Mouse (Mus musculus) forebrain, embryonic 16.5 days (tissue): Measurements from ENCODE around the gene Erc2. TPM values are rescaled to one million over a fixed set of nuclear protein-coding genes. Genes with fewer than 3 reads are reported as not detected.

Experiments used
- ATAC-seq: fragments of 200-750 bp; cut with Nextera tagmentation; 2 replicates; pipeline ENCODE4 v1.8.0; 2017; ENCODE audit warnings: mild to moderate bottlenecking, moderate library complexity
- H3K27ac ChIP-seq: fragments of 300-500 bp; sonication (generic); 2 replicates; pipeline ENCODE4 v1.5.1; 2014; ENCODE audit warnings: low read length, control low read depth
- H3K27me3 ChIP-seq: fragments of 300-500 bp; sonication (generic); replicated peaks from 2 replicates; pipeline ENCODE4 v1.6.1; 2014; ENCODE audit warnings: low read length; ENCODE audit not compliant: control insufficient read depth, insufficient read depth
- H3K36me3 ChIP-seq: fragments of 300-500 bp; sonication (generic); 2 replicates; pipeline ENCODE4 v1.6.1; 2014; ENCODE audit not compliant: control insufficient read depth, insufficient read depth
- H3K4me1 ChIP-seq: fragments of 300-500 bp; sonication (generic); replicated peaks from 2 replicates; pipeline ENCODE4 v1.6.1; 2014; ENCODE audit warnings: low read length; ENCODE audit not compliant: control insufficient read depth, insufficient read depth
- H3K4me2 ChIP-seq: fragments of 300-500 bp; sonication (generic); 2 replicates; pipeline ENCODE4 v1.6.1; 2014; ENCODE audit warnings: mild to moderate bottlenecking, low read length, control low read depth
- H3K4me3 ChIP-seq: fragments of 300-500 bp; sonication (generic); replicated peaks from 2 replicates; pipeline ENCODE4 v1.5.1; 2014; ENCODE audit warnings: mild to moderate bottlenecking, low read length, control low read depth
- H3K9ac ChIP-seq: fragments of 300-500 bp; sonication (generic); replicated peaks from 2 replicates; pipeline ENCODE4 v1.6.1; 2014; ENCODE audit warnings: low read depth, low read length, control low read depth
- H3K9me3 ChIP-seq: fragments of 300-500 bp; sonication (generic); 2 replicates; pipeline ENCODE4 v1.6.1; 2016; ENCODE audit warnings: low read length; ENCODE audit not compliant: control insufficient read depth
- WGBS: fragments of 180-500 bp; shearing (Covaris S2); extraction: QIAGEN DNeasy Blood & Tissue Kit; methylation state at CpG from one replicate; pipeline ENCODE4 v1.1.7; 2014; 5-methylcytosine and 5-hydroxymethylcytosine counted together
- polyA plus RNA-seq: library from polyadenylated mRNA; unstranded; fragments of >200 nt; fragmentation: Nextera tagmentation; extraction: Ambion mirVana; gene quantifications from 2 replicates; pipeline ENCODE4 v1.2.1, GENCODE M21; 2015

Erc2 gene
- polyA plus RNA-seq, 1 experiment from 2014 or later = 78.0 TPM

DNA sequence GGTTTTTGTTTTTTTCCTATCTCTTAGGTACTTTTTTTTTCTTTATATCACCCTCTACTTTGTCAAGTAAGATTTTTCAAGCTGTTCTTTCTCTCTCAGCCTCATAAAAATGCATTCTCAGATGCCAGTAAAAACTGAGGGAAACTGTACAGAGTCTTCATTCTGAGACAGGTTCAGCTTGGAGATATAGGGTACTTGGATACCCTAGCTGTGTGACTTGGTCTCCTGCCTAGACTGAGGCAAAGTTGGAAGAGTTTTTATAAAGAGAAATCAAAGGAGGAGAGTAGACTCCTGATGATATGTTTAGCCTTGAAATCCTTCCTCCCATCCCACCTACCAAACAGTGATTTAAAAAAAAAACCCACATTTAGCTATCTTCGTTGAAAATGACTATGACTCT is 651.4 kb downstream of the Erc2 start:
- no peaks in the 10 kb centered on the region for H3K27me3 ChIP-seq
- 92% methylated on average over 1 of the region's 1 CpGs for WGBS

DNA sequence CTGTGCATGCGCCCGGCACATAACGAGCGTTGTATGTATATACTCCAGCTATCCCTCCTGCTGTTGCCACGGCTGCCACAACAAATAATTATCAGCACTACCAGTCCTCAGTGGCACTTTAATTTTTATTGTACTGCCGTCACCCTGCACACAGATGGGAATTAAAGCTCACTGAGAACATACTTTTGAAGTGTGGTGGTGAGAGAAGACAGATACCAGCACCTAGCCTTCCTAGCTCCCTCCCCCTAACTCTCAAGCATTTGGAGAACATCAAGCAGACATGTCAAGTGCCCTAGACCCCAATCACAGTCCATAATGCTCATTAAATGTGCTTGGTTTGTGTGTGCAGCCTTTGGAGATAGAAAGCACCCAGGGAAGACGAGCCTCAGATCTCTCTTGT is 652.6 kb downstream of the Erc2 start:
- H3K4me2 ChIP-seq = no peak overlapping the region
- no peaks in the 10 kb centered on the region for H3K36me3 ChIP-seq
- H3K4me1 ChIP-seq = no peaks in the 10 kb centered on the region
- H3K27me3 ChIP-seq = no peaks in the 10 kb centered on the region
- WGBS = 42% methylated on average over 7 of the region's 7 CpGs
- H3K27ac ChIP-seq = no peak overlapping the region
- no peaks in the 10 kb centered on the region for H3K9me3 ChIP-seq
- no peak overlapping the region for H3K4me3 ChIP-seq
- H3K9ac ChIP-seq = no peak overlapping the region
- ATAC-seq = no peak

More for the DNA sequence above, 651.4 kb downstream of the Erc2 start:
- ATAC-seq = no peak
- Histone ChIP-seq H3K9me3 (no peaks in the 10 kb centered on the region), H3K4me3 (no peak overlapping the region), H3K27ac (no peak overlapping the region), H3K36me3 (no peaks in the 10 kb centered on the region), H3K9ac (no peak overlapping the region), H3K4me2 (no peak overlapping the region), H3K4me1 (no peaks in the 10 kb centered on the region)

DNA sequence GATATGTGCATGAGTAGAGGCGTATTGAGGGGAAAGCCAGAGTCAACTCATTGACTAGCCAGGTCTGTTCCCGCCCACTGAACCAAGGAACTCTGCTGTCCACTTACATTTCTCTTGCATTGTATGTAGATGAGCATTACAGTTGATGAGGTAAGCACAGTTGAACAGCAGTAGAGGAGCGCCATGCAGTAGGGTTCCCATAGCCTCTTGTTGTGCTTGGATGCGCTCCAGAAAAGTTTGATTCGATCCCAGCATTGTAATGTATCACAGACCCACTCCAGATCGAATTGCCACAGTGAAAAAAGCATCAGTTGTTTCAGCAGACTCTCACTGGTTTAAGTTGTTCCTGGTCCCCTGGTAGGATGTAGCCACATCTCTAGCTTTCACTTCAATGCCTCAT is 656.7 kb downstream of the Erc2 start:
- H3K4me1 ChIP-seq = no peaks in the 10 kb centered on the region
- no peak overlapping the region for H3K9ac ChIP-seq
- ATAC-seq = no peak
- 89% methylated on average over 6 of the region's 6 CpGs for WGBS
- no peaks in the 10 kb centered on the region for H3K36me3 ChIP-seq
- H3K27me3 ChIP-seq = no peaks in the 10 kb centered on the region
- H3K27ac ChIP-seq = no peak overlapping the region
- H3K4me2 ChIP-seq = no peak overlapping the region
- no peaks in the 10 kb centered on the region for H3K9me3 ChIP-seq
- H3K4me3 ChIP-seq = no peak overlapping the region

DNA sequence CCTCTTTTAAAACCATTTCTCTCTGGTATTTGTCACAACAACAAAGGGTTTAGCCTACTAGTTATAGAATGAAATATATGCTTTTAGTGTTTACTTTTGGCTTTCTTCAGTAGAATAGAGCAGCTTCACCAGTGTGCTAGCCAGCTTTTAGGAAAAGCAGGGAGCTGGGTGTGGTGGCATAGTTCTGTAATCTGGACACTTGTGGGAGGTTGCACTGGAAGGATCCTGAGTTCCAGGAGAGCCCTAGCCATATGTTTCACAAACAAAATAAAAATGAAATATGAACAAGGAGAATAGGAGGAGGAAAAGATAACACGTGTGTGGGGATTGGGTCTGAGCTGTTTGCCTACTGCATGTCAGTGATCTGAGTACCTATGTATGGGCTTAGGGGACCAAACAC is 658.1 kb downstream of the Erc2 start:
- Histone ChIP-seq H3K36me3 (no peaks in the 10 kb centered on the region), H3K4me2 (no peak overlapping the region), H3K9ac (no peak overlapping the region), H3K27ac (no peak overlapping the region), H3K9me3 (no peaks in the 10 kb centered on the region), H3K4me3 (no peak overlapping the region), H3K27me3 (no peaks in the 10 kb centered on the region), H3K4me1 (no peaks in the 10 kb centered on the region)
- ATAC-seq = no peak
- 95% methylated on average over 1 of the region's 1 CpGs for WGBS

DNA sequence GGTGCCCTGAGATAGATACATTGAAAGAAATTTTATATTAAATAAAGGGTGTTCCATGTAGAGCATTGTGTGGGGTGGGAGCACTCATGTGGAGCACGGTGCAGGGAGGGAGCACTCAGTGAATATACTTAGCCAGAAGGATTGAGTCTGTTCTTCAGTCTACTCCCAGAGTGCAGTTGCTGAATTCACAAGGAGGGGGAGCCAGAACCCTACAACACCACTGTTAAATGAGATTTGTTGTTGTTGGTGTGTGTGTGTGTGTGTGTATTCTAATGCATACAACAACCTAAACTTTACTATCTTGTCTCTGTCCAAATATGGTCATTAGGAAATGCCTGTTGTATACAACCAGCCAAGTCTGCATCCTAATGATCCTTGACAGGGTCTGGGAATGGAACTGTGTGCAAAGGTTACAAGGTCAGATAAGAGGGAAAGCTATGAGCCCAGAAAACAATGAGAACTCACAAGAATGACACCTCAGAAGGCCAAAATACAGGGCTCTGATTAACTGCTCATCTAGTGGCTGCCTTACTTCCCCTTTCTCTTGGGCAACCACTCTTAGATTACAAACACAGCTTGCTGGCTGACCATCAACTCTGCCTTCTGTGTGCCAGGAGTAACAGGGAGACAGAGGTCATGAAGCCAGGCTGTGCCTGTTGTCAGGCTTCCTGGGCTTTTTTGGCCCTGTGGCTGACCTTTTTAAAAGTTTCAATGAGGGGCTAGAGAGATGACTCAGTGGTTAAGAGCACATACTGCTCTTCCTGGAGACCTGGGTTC is 661.3 kb downstream of the Erc2 start:
- H3K4me3 ChIP-seq = no peak overlapping the region
- WGBS = 93% methylated on average over 1 of the region's 1 CpGs
- no peak for ATAC-seq
- H3K27me3 ChIP-seq = no peaks in the 10 kb centered on the region
- no peaks in the 10 kb centered on the region for H3K9me3 ChIP-seq
- H3K27ac ChIP-seq = no peak overlapping the region
- no peaks in the 10 kb centered on the region for H3K4me1 ChIP-seq
- H3K4me2 ChIP-seq = no peak overlapping the region
- H3K9ac ChIP-seq = no peak overlapping the region
- no peaks in the 10 kb centered on the region for H3K36me3 ChIP-seq

DNA sequence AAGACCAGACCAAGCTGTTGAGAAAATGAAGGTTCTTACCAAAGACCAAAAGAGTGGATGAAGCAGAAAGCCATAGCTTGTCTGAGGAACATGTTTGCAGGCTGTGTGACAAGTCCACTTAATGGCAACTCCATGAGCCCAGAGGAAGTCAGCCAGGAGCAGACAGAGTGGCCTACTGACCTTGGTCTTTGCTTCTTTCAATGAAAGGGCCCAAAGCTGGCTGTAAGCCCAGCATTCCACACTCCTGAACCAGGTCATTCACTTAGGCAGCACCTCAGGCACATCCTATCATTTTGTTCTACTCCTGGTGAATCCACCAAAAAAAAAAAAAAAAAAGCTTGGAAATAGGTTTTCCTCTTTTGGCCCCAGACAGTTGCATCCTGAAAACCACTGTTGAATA is 664.3 kb downstream of the Erc2 start:
- no peak overlapping the region for H3K9ac ChIP-seq
- no peaks in the 10 kb centered on the region for H3K36me3 ChIP-seq
- no peak overlapping the region for H3K27ac ChIP-seq
- no peak for ATAC-seq
- H3K27me3 ChIP-seq = no peaks in the 10 kb centered on the region
- no peaks in the 10 kb centered on the region for H3K9me3 ChIP-seq
- no peak overlapping the region for H3K4me3 ChIP-seq
- H3K4me2 ChIP-seq = no peak overlapping the region
- H3K4me1 ChIP-seq = no peaks in the 10 kb centered on the region

DNA sequence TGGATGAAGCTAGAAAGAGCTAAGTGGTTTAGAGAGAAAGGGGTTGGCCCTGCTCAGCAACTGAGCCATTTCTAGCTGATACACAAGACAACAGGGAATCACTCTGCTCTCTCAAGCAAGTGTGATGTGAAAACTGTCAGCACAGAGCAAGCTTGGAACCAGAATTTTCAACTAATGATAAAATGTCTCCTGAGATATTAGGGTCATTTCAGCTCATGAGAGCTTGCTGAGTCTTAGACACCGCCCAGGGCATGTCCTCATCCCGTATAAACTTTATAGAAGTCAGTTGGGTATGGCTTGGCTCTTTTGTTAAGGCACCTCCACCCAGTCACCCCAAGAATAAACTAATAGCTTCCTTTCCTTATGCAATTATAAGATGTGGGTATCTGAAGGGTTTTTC is 666.0 kb downstream of the Erc2 start:
- WGBS = 86% methylated on average over 2 of the region's 2 CpGs
- H3K27me3 ChIP-seq = no peaks in the 10 kb centered on the region
- H3K36me3 ChIP-seq = no peaks in the 10 kb centered on the region
- no peak overlapping the region for H3K9ac ChIP-seq
- H3K4me1 ChIP-seq = no peaks in the 10 kb centered on the region
- H3K27ac ChIP-seq = no peak overlapping the region
- no peaks in the 10 kb centered on the region for H3K9me3 ChIP-seq
- ATAC-seq = no peak
- H3K4me2 ChIP-seq = no peak overlapping the region
- H3K4me3 ChIP-seq = no peak overlapping the region

DNA sequence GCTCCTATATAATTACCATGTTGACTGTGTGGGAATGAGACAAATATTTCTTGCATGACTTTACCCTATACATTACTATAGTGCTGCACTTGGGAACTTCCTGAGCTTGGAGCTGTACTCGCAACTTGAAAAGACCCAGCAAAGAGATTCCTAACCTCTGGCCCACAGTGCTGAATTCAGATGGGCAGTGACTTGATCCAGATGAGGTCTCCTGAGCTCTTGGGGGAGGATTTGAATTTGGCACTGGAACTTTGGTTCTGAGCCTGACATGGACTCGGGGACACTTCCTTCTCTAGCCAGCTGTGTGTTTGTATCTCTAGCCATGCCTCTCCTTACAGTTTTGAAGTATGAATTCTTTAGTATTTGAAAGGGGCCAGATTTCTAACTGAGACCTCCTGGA is 666.7 kb downstream of the Erc2 start:
- H3K27me3 ChIP-seq = no peaks in the 10 kb centered on the region
- H3K27ac ChIP-seq = no peak overlapping the region
- WGBS = 77% methylated on average over 2 of the region's 2 CpGs
- ATAC-seq = no peak
- no peaks in the 10 kb centered on the region for H3K9me3 ChIP-seq
- no peak overlapping the region for H3K9ac ChIP-seq
- no peaks in the 10 kb centered on the region for H3K36me3 ChIP-seq
- no peak overlapping the region for H3K4me2 ChIP-seq
- H3K4me1 ChIP-seq = no peaks in the 10 kb centered on the region
- H3K4me3 ChIP-seq = no peak overlapping the region

DNA sequence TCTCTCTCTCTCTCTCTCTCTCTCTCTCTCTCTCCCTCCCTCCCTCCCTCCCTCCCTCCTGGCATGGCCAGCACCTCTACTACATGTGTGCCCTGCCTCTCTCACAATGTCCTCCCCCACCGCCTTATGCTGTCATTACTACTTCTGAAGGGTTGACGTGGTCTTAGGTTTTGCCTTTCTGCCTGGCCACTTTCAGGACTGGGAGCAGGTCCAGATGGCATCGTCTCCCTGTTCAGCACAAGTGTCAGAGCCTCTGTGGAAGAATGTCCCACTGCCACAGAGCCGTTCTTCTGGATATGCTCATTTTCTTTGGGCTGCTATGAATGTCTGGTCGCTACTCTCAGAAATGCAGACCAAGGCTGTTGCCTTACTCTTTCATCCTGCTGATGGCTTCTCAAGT is 671.7 kb downstream of the Erc2 start:
- Histone ChIP-seq H3K27ac (no peak overlapping the region), H3K36me3 (no peaks in the 10 kb centered on the region), H3K9ac (no peak overlapping the region), H3K4me3 (no peak overlapping the region), H3K27me3 (no peaks in the 10 kb centered on the region), H3K9me3 (no peaks in the 10 kb centered on the region), H3K4me1 (no peaks in the 10 kb centered on the region), H3K4me2 (no peak overlapping the region)
- no peak for ATAC-seq
- WGBS = 88% methylated on average over 5 of the region's 5 CpGs

DNA sequence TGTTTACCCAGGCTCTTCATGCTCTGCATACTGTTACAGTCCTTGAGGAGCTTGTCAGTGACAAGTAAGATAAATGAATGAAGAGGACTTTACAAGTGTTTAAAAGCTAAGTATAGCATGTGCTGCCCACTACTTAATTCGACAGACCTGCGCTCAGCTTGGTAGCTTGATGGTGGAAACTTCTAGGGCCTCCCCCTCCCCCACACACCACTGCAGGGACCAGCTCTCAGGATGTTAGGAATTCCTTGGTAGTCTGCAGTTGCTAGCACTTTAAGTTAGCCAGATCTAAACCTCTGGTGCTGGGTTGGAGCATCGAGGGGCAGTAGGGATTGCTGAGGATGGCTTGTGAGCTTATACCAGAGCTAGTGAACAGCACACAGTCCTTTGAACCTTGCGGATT is 672.9 kb downstream of the Erc2 start:
- Histone ChIP-seq H3K36me3 (no peaks in the 10 kb centered on the region), H3K27me3 (no peaks in the 10 kb centered on the region), H3K9me3 (no peaks in the 10 kb centered on the region), H3K27ac (no peak overlapping the region), H3K9ac (no peak overlapping the region), H3K4me2 (no peak overlapping the region), H3K4me1 (no peaks in the 10 kb centered on the region), H3K4me3 (no peak overlapping the region)
- ATAC-seq = no peak
- 86% methylated on average over 4 of the region's 4 CpGs for WGBS
